Mouse (Mus musculus) olfactory bulb, adult 2 months (tissue): ENCODE data around the gene Fpgs. TPM values are rescaled to one million over a fixed set of nuclear protein-coding genes. Genes with fewer than 3 reads are reported as not detected.
A peak's percentile ranks its signal among the peaks of the same experiment; 100 is the strongest.

Experiments
- H3K27ac ChIP-seq: fragments of 200-500 bp; 2 replicates; pipeline ENCODE4 v1.5.1; 2012; ENCODE audit warnings: low read depth, low read length; ENCODE audit not compliant: insufficient read depth
- H3K4me1 ChIP-seq: fragments of 200-500 bp; 2 replicates; pipeline ENCODE4 v1.6.1; 2012; ENCODE audit warnings: low read length; ENCODE audit not compliant: control insufficient read depth, insufficient read depth
- H3K4me3 ChIP-seq: fragments of 200-500 bp; 2 replicates; pipeline ENCODE4 v1.5.1; 2012; ENCODE audit warnings: mild to moderate bottlenecking, low read depth, low read length, moderate library complexity; ENCODE audit not compliant: insufficient read depth
- CTCF ChIP-seq: fragments of 200-500 bp; IDR thresholded peaks from 2 replicates; pipeline ENCODE4 v1.5.1; 2012; ENCODE audit warnings: low read depth, mild to moderate bottlenecking, low read length, moderate library complexity; ENCODE audit not compliant: insufficient read depth
- POLR2A ChIP-seq: fragments of 200-500 bp; IDR thresholded peaks from 2 replicates; pipeline ENCODE4 v1.6.1; 2012; ENCODE audit warnings: mild to moderate bottlenecking, low read depth, low read length, moderate library complexity; ENCODE audit not compliant: insufficient read depth
- WGBS: fragments of 180-500 bp; shearing (Covaris S2); methylation state at CpG from one replicate; pipeline ENCODE4 v1.1.7; 2018; 5-methylcytosine and 5-hydroxymethylcytosine counted together
- polyA plus RNA-seq: library from polyadenylated mRNA; stranded (reverse); fragments of >200 nt; gene quantifications from 2 replicates; pipeline ENCODE4 v1.2.4, GENCODE M21; 2012; ENCODE audit warnings: low replicate concordance; ENCODE audit not compliant: missing spikeins, insufficient read depth, insufficient read length

The Fpgs gene
- polyA plus RNA-seq, 1 experiment, result not detected

GRCm38 (mm10) chr2:32720053-32720452 is 16.1 kb upstream of the Fpgs start:
- peaks cover 11% of the 10 kb centered on the region; the same call in 1 of the 2 replicates for H3K4me1 ChIP-seq
- no peak overlapping the region for H3K4me3 ChIP-seq
- TF ChIP-seq CTCF (no peak), POLR2A (no peak)
- 98% methylated on average over 3 of the region's 3 CpGs for WGBS
- no peak overlapping the region for H3K27ac ChIP-seq

GRCm38 (mm10) chr2:32718761-32719160 is 14.8 kb upstream of the Fpgs start:
- 46% methylated on average over 9 of the region's 9 CpGs for WGBS
- Histone ChIP-seq H3K4me1 (peaks cover 21% of the 10 kb centered on the region), H3K4me3 (no peak overlapping the region), H3K27ac (no peak overlapping the region)
- TF ChIP-seq POLR2A (no peak), CTCF (no peak)

GRCm38 (mm10) chr2:32714987-32715425 is 11.1 kb upstream of the Fpgs start:
- Histone ChIP-seq H3K4me3 (no peak overlapping the region), H3K27ac (no peak overlapping the region), H3K4me1 (peaks cover 20% of the 10 kb centered on the region)
- WGBS, result 82% methylated on average over 4 of the region's 4 CpGs
- TF ChIP-seq CTCF, result no peak
- no peak for TF ChIP-seq POLR2A

GRCm38 (mm10) chr2:32714117-32714986 is 10.4 kb upstream of the Fpgs start:
- Histone ChIP-seq H3K27ac (peak overlapping the region; percentile 97), H3K4me1 (peaks cover 20% of the 10 kb centered on the region), H3K4me3 (no peak overlapping the region)
- WGBS, result 65% methylated on average over 11 of the region's 11 CpGs
- TF ChIP-seq POLR2A (no peak), CTCF (no peak)

- peaks cover 17% of the 10 kb centered on the region for H3K4me1 ChIP-seq
- H3K27ac ChIP-seq, result peak within 1 kb of the TSS; percentile 97
- H3K4me3 ChIP-seq, result peak within 1 kb of the TSS; percentile 97
- WGBS, result under 1% methylated on average over 68 of the region's 79 CpGs
- peak; percentile 96 for TF ChIP-seq CTCF
- TF ChIP-seq POLR2A, result peak; percentile 93
These were observed 9.2 kb upstream of the Fpgs start, which contains the start of gene Cdk9 for GRCm38 (mm10) chr2:32712934-32713817. Gene Cdk9, minus strand, starts transcription at chr2:32713076.

- peaks cover 17% of the 10 kb centered on the region for H3K4me1 ChIP-seq
- WGBS, result 1% methylated on average over 37 of the region's 44 CpGs
- TF ChIP-seq POLR2A (no peak), CTCF (no peak)
- peak overlapping the region; percentile 97 for H3K4me3 ChIP-seq
- peak overlapping the region; percentile 97 for H3K27ac ChIP-seq
These were observed 8.6 kb upstream of the Fpgs start for GRCm38 (mm10) chr2:32712586-32712933.

- TF ChIP-seq POLR2A, result no peak
- no peak for TF ChIP-seq CTCF
- H3K27ac ChIP-seq, result no peak overlapping the region
- H3K4me1 ChIP-seq, result peaks cover 17% of the 10 kb centered on the region
- under 1% methylated on average over 41 of the region's 41 CpGs for WGBS
- peak overlapping the region; percentile 97 for H3K4me3 ChIP-seq
These were observed 8.2 kb upstream of the Fpgs start for GRCm38 (mm10) chr2:32712108-32712551.

GRCm38 (mm10) chr2:32711301-32712056 is 7.5 kb upstream of the Fpgs start:
- TF ChIP-seq POLR2A (no peak), CTCF (no peak)
- no peak overlapping the region for H3K27ac ChIP-seq

GRCm38 (mm10) chr2:32710425-32710824 is 6.5 kb upstream of the Fpgs start:
- H3K27ac ChIP-seq, result no peak overlapping the region
- peaks cover 17% of the 10 kb centered on the region for H3K4me1 ChIP-seq
- TF ChIP-seq CTCF (no peak), POLR2A (no peak)
- H3K4me3 ChIP-seq, result no peak overlapping the region
- WGBS, result 83% methylated on average over 5 of the region's 5 CpGs

More at GRCm38 (mm10) chr2:32711301-32712056, 7.5 kb upstream of the Fpgs start:
- Histone ChIP-seq H3K4me1 (peaks cover 17% of the 10 kb centered on the region), H3K4me3 (peak overlapping the region; percentile 97)
- 24% methylated on average over 9 of the region's 9 CpGs for WGBS
